Mouse (Mus musculus): ENCODE results near the gene S100a10. TPM values are rescaled to one million over a fixed set of nuclear protein-coding genes. Genes with fewer than 3 reads are reported as not detected.
"Not testable (repeated sequence)": the region's sequence is repeated elsewhere in the genome, so short reads cannot be mapped to it uniquely, and the experiment has no call there.

S100a10 gene
- polyA plus RNA-seq, 1 experiment from 2014 or later: 407 TPM

GRCm38 (mm10) chr3:93538486-93538885 is 16.4 kb upstream of the S100a10 start:
- Histone ChIP-seq H3K36me3 (ENCODE audit: control insufficient read depth, insufficient read depth, low read length) (no peaks in the 10 kb centered on the region), H3K4me2 (replicated peaks; ENCODE audit: low read depth, low read length) (no peak overlapping the region), H3K9me3 (ENCODE audit: control insufficient read depth, low read length) (no peaks in the 10 kb centered on the region), H3K4me3 (ENCODE audit: low read length) (no peak overlapping the region), H3K27me3 (ENCODE audit: control insufficient read depth, insufficient read depth, low read length) (no peaks in the 10 kb centered on the region), H3K27ac (ENCODE audit: low read depth, low read length) (no peak overlapping the region), H3K4me1 (ENCODE audit: control insufficient read depth, insufficient read depth, low read length) (no peaks in the 10 kb centered on the region), H3K9ac (ENCODE audit: low read depth, low read length) (no peak overlapping the region)
- ATAC-seq (ENCODE audit: low FRiP score, low TSS enrichment): no peak
- 83% methylated on average over 2 of the region's 2 CpGs for WGBS

- Histone ChIP-seq H3K36me3 (ENCODE audit: control insufficient read depth, insufficient read depth, low read length) (no peaks in the 10 kb centered on the region), H3K9me3 (ENCODE audit: control insufficient read depth, low read length) (no peaks in the 10 kb centered on the region), H3K27ac (ENCODE audit: low read depth, low read length) (no peak overlapping the region), H3K4me3 (ENCODE audit: low read length) (no peak overlapping the region), H3K27me3 (ENCODE audit: control insufficient read depth, insufficient read depth, low read length) (no peaks in the 10 kb centered on the region), H3K9ac (ENCODE audit: low read depth, low read length) (no peak overlapping the region), H3K4me2 (replicated peaks; ENCODE audit: low read depth, low read length) (no peak overlapping the region), H3K4me1 (ENCODE audit: control insufficient read depth, insufficient read depth, low read length) (no peaks in the 10 kb centered on the region)
- 75% methylated on average over 2 of the region's 2 CpGs for WGBS
- ATAC-seq (ENCODE audit: low FRiP score, low TSS enrichment): no peak
Observed at GRCm38 (mm10) chr3:93541501-93541900, 13.4 kb upstream of the S100a10 start.

- not testable (repeated sequence) for H3K9ac ChIP-seq (ENCODE audit: low read depth, low read length); ATAC-seq (ENCODE audit: low FRiP score, low TSS enrichment); H3K9me3 ChIP-seq (ENCODE audit: control insufficient read depth, low read length); H3K4me3 ChIP-seq (ENCODE audit: low read length); H3K4me2 ChIP-seq (replicated peaks; ENCODE audit: low read depth, low read length); H3K27ac ChIP-seq (ENCODE audit: low read depth, low read length); H3K4me1 ChIP-seq (ENCODE audit: control insufficient read depth, insufficient read depth, low read length); H3K27me3 ChIP-seq (ENCODE audit: control insufficient read depth, insufficient read depth, low read length); H3K36me3 ChIP-seq (ENCODE audit: control insufficient read depth, insufficient read depth, low read length)
- 79% methylated on average over 6 of the region's 6 CpGs for WGBS
Observed at GRCm38 (mm10) chr3:93544170-93544569, 10.7 kb upstream of the S100a10 start.

- peak; percentile 79 for ATAC-seq (ENCODE audit: low FRiP score, low TSS enrichment)
- Histone ChIP-seq H3K9me3 (ENCODE audit: control insufficient read depth, low read length) (no peaks in the 10 kb centered on the region), H3K27me3 (ENCODE audit: control insufficient read depth, insufficient read depth, low read length) (no peaks in the 10 kb centered on the region), H3K4me1 (ENCODE audit: control insufficient read depth, insufficient read depth, low read length) (no peaks in the 10 kb centered on the region), H3K4me3 (ENCODE audit: low read length) (no peak overlapping the region), H3K36me3 (ENCODE audit: control insufficient read depth, insufficient read depth, low read length) (no peaks in the 10 kb centered on the region), H3K4me2 (replicated peaks; ENCODE audit: low read depth, low read length) (no peak overlapping the region), H3K9ac (ENCODE audit: low read depth, low read length) (no peak overlapping the region), H3K27ac (ENCODE audit: low read depth, low read length) (no peak overlapping the region)
- 29% methylated on average over 7 of the region's 7 CpGs for WGBS
Observed at GRCm38 (mm10) chr3:93547099-93547648, 7.7 kb upstream of the S100a10 start.

GRCm38 (mm10) chr3:93547749-93548540 is 6.9 kb upstream of the S100a10 start:
- no peak overlapping the region for H3K9ac ChIP-seq (ENCODE audit: low read depth, low read length)
- H3K27ac ChIP-seq (ENCODE audit: low read depth, low read length): no peak overlapping the region
- H3K9me3 ChIP-seq (ENCODE audit: control insufficient read depth, low read length): no peaks in the 10 kb centered on the region
- no peak overlapping the region for H3K4me3 ChIP-seq (ENCODE audit: low read length)
- H3K4me2 ChIP-seq (replicated peaks; ENCODE audit: low read depth, low read length): no peak overlapping the region
- no peaks in the 10 kb centered on the region for H3K36me3 ChIP-seq (ENCODE audit: control insufficient read depth, insufficient read depth, low read length)
- ATAC-seq (ENCODE audit: low FRiP score, low TSS enrichment): peak; percentile 47; the same call in 1 of the 2 replicates
- 56% methylated on average over 20 of the region's 20 CpGs for WGBS
- no peaks in the 10 kb centered on the region for H3K4me1 ChIP-seq (ENCODE audit: control insufficient read depth, insufficient read depth, low read length)
- no peaks in the 10 kb centered on the region for H3K27me3 ChIP-seq (ENCODE audit: control insufficient read depth, insufficient read depth, low read length)

- 66% methylated on average over 5 of the region's 6 CpGs for WGBS
- H3K36me3 ChIP-seq (ENCODE audit: control insufficient read depth, insufficient read depth, low read length): no peaks in the 10 kb centered on the region
- no peaks in the 10 kb centered on the region for H3K4me1 ChIP-seq (ENCODE audit: control insufficient read depth, insufficient read depth, low read length)
- ATAC-seq (ENCODE audit: low FRiP score, low TSS enrichment): no peak
- no peak overlapping the region for H3K9ac ChIP-seq (ENCODE audit: low read depth, low read length)
- no peak overlapping the region for H3K27ac ChIP-seq (ENCODE audit: low read depth, low read length)
- no peaks in the 10 kb centered on the region for H3K27me3 ChIP-seq (ENCODE audit: control insufficient read depth, insufficient read depth, low read length)
- no peaks in the 10 kb centered on the region for H3K9me3 ChIP-seq (ENCODE audit: control insufficient read depth, low read length)
- H3K4me3 ChIP-seq (ENCODE audit: low read length): no peak overlapping the region
- no peak overlapping the region for H3K4me2 ChIP-seq (replicated peaks; ENCODE audit: low read depth, low read length)
Observed at GRCm38 (mm10) chr3:93548541-93549266, 6.2 kb upstream of the S100a10 start.

- Histone ChIP-seq H3K27me3 (ENCODE audit: control insufficient read depth, insufficient read depth, low read length) (no peaks in the 10 kb centered on the region), H3K27ac (ENCODE audit: low read depth, low read length) (no peak overlapping the region), H3K36me3 (ENCODE audit: control insufficient read depth, insufficient read depth, low read length) (no peaks in the 10 kb centered on the region), H3K4me2 (replicated peaks; ENCODE audit: low read depth, low read length) (no peak overlapping the region), H3K4me3 (ENCODE audit: low read length) (no peak overlapping the region), H3K9me3 (ENCODE audit: control insufficient read depth, low read length) (no peaks in the 10 kb centered on the region), H3K4me1 (ENCODE audit: control insufficient read depth, insufficient read depth, low read length) (0 out of 2 replicates have a peak, but pooled peaks cover 3% of the 10 kb centered on the region), H3K9ac (ENCODE audit: low read depth, low read length) (no peak overlapping the region)
- 75% methylated on average over 4 of the region's 4 CpGs for WGBS
- no peak for ATAC-seq (ENCODE audit: low FRiP score, low TSS enrichment)
Observed at GRCm38 (mm10) chr3:93549986-93550385, 4.9 kb upstream of the S100a10 start.

- WGBS: 77% methylated on average over 5 of the region's 5 CpGs
- Histone ChIP-seq H3K27ac (ENCODE audit: low read depth, low read length) (no peak overlapping the region), H3K4me2 (replicated peaks; ENCODE audit: low read depth, low read length) (no peak overlapping the region), H3K4me3 (ENCODE audit: low read length) (no peak overlapping the region), H3K36me3 (ENCODE audit: control insufficient read depth, insufficient read depth, low read length) (no peaks in the 10 kb centered on the region), H3K27me3 (ENCODE audit: control insufficient read depth, insufficient read depth, low read length) (no peaks in the 10 kb centered on the region), H3K9ac (ENCODE audit: low read depth, low read length) (no peak overlapping the region), H3K4me1 (ENCODE audit: control insufficient read depth, insufficient read depth, low read length) (peaks cover 8% of the 10 kb centered on the region; the same call in 1 of the 2 replicates), H3K9me3 (ENCODE audit: control insufficient read depth, low read length) (no peaks in the 10 kb centered on the region)
- ATAC-seq (ENCODE audit: low FRiP score, low TSS enrichment): no peak
Observed at GRCm38 (mm10) chr3:93551950-93552901, 2.7 kb upstream of the S100a10 start.
